Mouse (Mus musculus) C2C12 (cell line): Measurements from ENCODE around the gene Cfap99.
A peak's percentile ranks its signal among the peaks of the same experiment; 100 is the strongest.

Experiments
- CEBPB ChIP-seq: IDR thresholded peaks from one replicate; pipeline ENCODE4 v1.6.1; 2011; ENCODE audit warnings: low read depth, mild to moderate bottlenecking, control low read depth, moderate library complexity
- CTCF ChIP-seq: IDR thresholded peaks from one replicate; pipeline ENCODE4 v1.5.1; 2011; ENCODE audit not compliant: control insufficient read depth, insufficient read depth, insufficient read length
- FOSL1 ChIP-seq: IDR thresholded peaks from one replicate; pipeline ENCODE4 v1.8.0; 2011; ENCODE audit warnings: mild to moderate bottlenecking, low read length; ENCODE audit not compliant: poor library complexity, insufficient read depth, severe bottlenecking
- MAX ChIP-seq: IDR thresholded peaks from one replicate; pipeline ENCODE4 v1.6.1; 2011; ENCODE audit warnings: mild to moderate bottlenecking, control low read depth
- MYOG ChIP-seq: IDR thresholded peaks from one replicate; pipeline ENCODE4 v1.6.1; 2011; ENCODE audit not compliant: control insufficient read depth, insufficient read length; ENCODE audit errors: extremely low read depth
- USF1 ChIP-seq: IDR thresholded peaks from one replicate; pipeline ENCODE4 v1.6.1; 2011; ENCODE audit warnings: low read depth, mild to moderate bottlenecking, control low read depth, moderate library complexity

- TF ChIP-seq CTCF (no peak), MAX (no peak), USF1 (no peak), CEBPB (peak; percentile 71), MYOG (no peak), FOSL1 (no peak)
Observed at GRCm38 (mm10) chr5:34368551-34369290, 80.3 kb downstream of the Cfap99 start.
